Mouse (Mus musculus) heart, embryonic 16.5 days (tissue): Measurements from ENCODE around the gene Ube2l3. TPM values are rescaled to one million over a fixed set of nuclear protein-coding genes. Genes with fewer than 3 reads are reported as not detected.
"Not testable (repeated sequence)": the region's sequence is repeated elsewhere in the genome, so short reads cannot be mapped to it uniquely, and the experiment has no call there.

Experiments
- ATAC-seq: fragments of 200-750 bp; cut with Nextera tagmentation; replicated peaks from 2 replicates; pipeline ENCODE4 v1.8.0; 2017; ENCODE audit warnings: moderate number of reproducible peaks; ENCODE audit not compliant: insufficient read depth, low FRiP score; ENCODE audit errors: extremely low read depth
- H3K27ac ChIP-seq: fragments of 300-500 bp; sonication (generic); 2 replicates; pipeline ENCODE4 v1.5.1; 2014; ENCODE audit warnings: mild to moderate bottlenecking, low read length, control low read depth, moderate library complexity
- H3K27me3 ChIP-seq: fragments of 300-500 bp; sonication (generic); 2 replicates; pipeline ENCODE4 v1.6.1; 2014; ENCODE audit warnings: low read length, mixed read lengths; ENCODE audit not compliant: control insufficient read depth, insufficient read depth
- H3K36me3 ChIP-seq: fragments of 300-500 bp; sonication (generic); 2 replicates; pipeline ENCODE4 v1.6.1; 2014; ENCODE audit not compliant: control insufficient read depth, insufficient read depth
- H3K4me1 ChIP-seq: fragments of 300-500 bp; sonication (generic); 2 replicates; pipeline ENCODE4 v1.6.1; 2014; ENCODE audit warnings: low read length, mixed read lengths; ENCODE audit not compliant: control insufficient read depth, insufficient read depth
- H3K4me2 ChIP-seq: fragments of 300-500 bp; sonication (generic); 2 replicates; pipeline ENCODE4 v1.6.1; 2014; ENCODE audit warnings: low read depth, mild to moderate bottlenecking, control low read depth, low read length
- H3K4me3 ChIP-seq: fragments of 300-500 bp; sonication (generic); 2 replicates; pipeline ENCODE4 v1.5.1; 2014; ENCODE audit warnings: mild to moderate bottlenecking, control low read depth, low read length
- H3K9ac ChIP-seq: fragments of 300-500 bp; sonication (generic); 2 replicates; pipeline ENCODE4 v1.6.1; 2014; ENCODE audit warnings: low read length, control low read depth
- H3K9me3 ChIP-seq: fragments of 300-500 bp; sonication (generic); replicated peaks from 2 replicates; pipeline ENCODE4 v1.6.1; 2016; ENCODE audit warnings: low read length; ENCODE audit not compliant: control insufficient read depth
- WGBS: fragments of 180-500 bp; shearing (Covaris S2); extraction: QIAGEN DNeasy Blood & Tissue Kit; methylation state at CpG from one replicate; pipeline ENCODE4 v1.1.7; 2014; 5-methylcytosine and 5-hydroxymethylcytosine counted together
- polyA plus RNA-seq: library from polyadenylated mRNA; unstranded; fragments of >200 nt; fragmentation: Nextera tagmentation; extraction: Ambion mirVana; gene quantifications from 2 replicates; pipeline ENCODE4 v1.2.1, GENCODE M21; 2015

Gene Ube2l3
- polyA plus RNA-seq, 1 experiment from 2014 or later, result 284 TPM

- Histone ChIP-seq H3K9me3 (no peaks in the 10 kb centered on the region), H3K27me3 (no peaks in the 10 kb centered on the region), H3K4me3 (no peak overlapping the region), H3K4me2 (no peak overlapping the region), H3K4me1 (no peaks in the 10 kb centered on the region), H3K36me3 (peaks cover 25% of the 10 kb centered on the region), H3K27ac (no peak overlapping the region), H3K9ac (no peak overlapping the region)
- WGBS, result 83% methylated on average over 5 of the region's 5 CpGs
- ATAC-seq, result no peak
Measured at GRCm38 (mm10) chr16:17168049-17168448, 34.4 kb downstream of the Ube2l3 start.

GRCm38 (mm10) chr16:17167179-17167578, 35.3 kb downstream of the Ube2l3 start:
- no peaks in the 10 kb centered on the region for H3K4me1 ChIP-seq
- H3K9ac ChIP-seq, result no peak overlapping the region
- H3K36me3 ChIP-seq, result peaks cover 18% of the 10 kb centered on the region

GRCm38 (mm10) chr16:17165478-17165877, 37.0 kb downstream of the Ube2l3 start:
- not testable (repeated sequence) for H3K9me3 ChIP-seq, H3K27ac ChIP-seq, H3K4me3 ChIP-seq, H3K9ac ChIP-seq, H3K4me1 ChIP-seq, ATAC-seq, H3K4me2 ChIP-seq, H3K27me3 ChIP-seq
- WGBS, result 84% methylated on average over 1 of the region's 1 CpGs
- peaks cover 15% of the 10 kb centered on the region for H3K36me3 ChIP-seq

More at GRCm38 (mm10) chr16:17167179-17167578, 35.3 kb downstream of the Ube2l3 start:
- Histone ChIP-seq H3K27ac (no peak overlapping the region), H3K27me3 (no peaks in the 10 kb centered on the region), H3K4me3 (no peak overlapping the region), H3K4me2 (no peak overlapping the region), H3K9me3 (no peaks in the 10 kb centered on the region)
- no peak for ATAC-seq

- no peaks in the 10 kb centered on the region for H3K27me3 ChIP-seq
- H3K9ac ChIP-seq, result no peak overlapping the region
- H3K4me2 ChIP-seq, result no peak overlapping the region
- H3K9me3 ChIP-seq, result no peaks in the 10 kb centered on the region
- no peak overlapping the region for H3K27ac ChIP-seq
- WGBS, result 85% methylated on average over 2 of the region's 2 CpGs
- no peak overlapping the region for H3K4me3 ChIP-seq
- H3K36me3 ChIP-seq, result peaks cover 24% of the 10 kb centered on the region
- no peak for ATAC-seq
- no peaks in the 10 kb centered on the region for H3K4me1 ChIP-seq
Measured at GRCm38 (mm10) chr16:17154346-17154745, 48.1 kb downstream of the Ube2l3 start.

- H3K36me3 ChIP-seq, result peaks cover 11% of the 10 kb centered on the region
- ATAC-seq, result no peak
- WGBS, result 94% methylated on average over 4 of the region's 4 CpGs
Measured at GRCm38 (mm10) chr16:17151874-17152273, 50.6 kb downstream of the Ube2l3 start.

GRCm38 (mm10) chr16:17150520-17151258, 51.8 kb downstream of the Ube2l3 start:
- H3K4me3 ChIP-seq, result no peak overlapping the region
- WGBS, result 81% methylated on average over 7 of the region's 7 CpGs
- H3K27ac ChIP-seq, result no peak overlapping the region
- peaks cover 11% of the 10 kb centered on the region for H3K36me3 ChIP-seq
- no peaks in the 10 kb centered on the region for H3K27me3 ChIP-seq
- H3K9me3 ChIP-seq, result no peaks in the 10 kb centered on the region
- no peak overlapping the region for H3K9ac ChIP-seq
- ATAC-seq, result no peak
- H3K4me2 ChIP-seq, result no peak overlapping the region
- H3K4me1 ChIP-seq, result peaks cover 10% of the 10 kb centered on the region; the same call in 1 of the 2 replicates

More at GRCm38 (mm10) chr16:17151874-17152273, 50.6 kb downstream of the Ube2l3 start:
- H3K4me2 ChIP-seq, result no peak overlapping the region
- no peak overlapping the region for H3K4me3 ChIP-seq
- H3K4me1 ChIP-seq, result peaks cover 10% of the 10 kb centered on the region; the same call in 1 of the 2 replicates
- no peak overlapping the region for H3K27ac ChIP-seq
- no peaks in the 10 kb centered on the region for H3K9me3 ChIP-seq
- H3K27me3 ChIP-seq, result no peaks in the 10 kb centered on the region
- no peak overlapping the region for H3K9ac ChIP-seq

- WGBS, result 18% methylated on average over 16 of the region's 16 CpGs
- Histone ChIP-seq H3K9ac (peak overlapping the region; percentile 52), H3K36me3 (peaks cover 6% of the 10 kb centered on the region; the same call in 1 of the 2 replicates), H3K27ac (no peak overlapping the region), H3K27me3 (no peaks in the 10 kb centered on the region), H3K9me3 (no peaks in the 10 kb centered on the region), H3K4me3 (peak overlapping the region; percentile 60), H3K4me1 (peaks cover 10% of the 10 kb centered on the region; the same call in 1 of the 2 replicates), H3K4me2 (peak overlapping the region; percentile 99)
- ATAC-seq, result no peak
Measured at GRCm38 (mm10) chr16:17148084-17148483, 54.4 kb downstream of the Ube2l3 start.

- no peaks in the 10 kb centered on the region for H3K9me3 ChIP-seq
- peaks cover under 1% of the 10 kb centered on the region; the same call in 1 of the 2 replicates for H3K36me3 ChIP-seq
- no peaks in the 10 kb centered on the region for H3K27me3 ChIP-seq
- H3K4me3 ChIP-seq, result peak overlapping the region; percentile 60
- peak overlapping the region; percentile 99 for H3K4me2 ChIP-seq
- WGBS, result 1% methylated on average over 41 of the region's 41 CpGs
- ATAC-seq, result peak; percentile 14; the same call in 1 of the 2 replicates
- H3K4me1 ChIP-seq, result peaks cover 10% of the 10 kb centered on the region; the same call in 1 of the 2 replicates
- H3K9ac ChIP-seq, result peak overlapping the region; percentile 52
- H3K27ac ChIP-seq, result no peak overlapping the region
Measured at GRCm38 (mm10) chr16:17147391-17147929, 55.0 kb downstream of the Ube2l3 start.

GRCm38 (mm10) chr16:17146772-17147235, 55.6 kb downstream of the Ube2l3 start, which contains the start of gene Ccdc116:
Gene Ccdc116 (minus strand): TSS chr16:17147229.
- H3K9ac ChIP-seq, result peak within 1 kb of the TSS; percentile 52
- WGBS, result under 1% methylated on average over 34 of the region's 34 CpGs
- H3K4me3 ChIP-seq, result peak within 1 kb of the TSS; percentile 60
- H3K4me2 ChIP-seq, result peak within 1 kb of the TSS; percentile 99
- H3K9me3 ChIP-seq, result no peaks in the 10 kb centered on the region
- H3K27ac ChIP-seq, result no peak within 1 kb of the TSS
- ATAC-seq, result peak; percentile 81
- H3K4me1 ChIP-seq, result peaks cover 10% of the 10 kb centered on the region; the same call in 1 of the 2 replicates
- H3K27me3 ChIP-seq, result no peaks in the 10 kb centered on the region
- H3K36me3 ChIP-seq, result no peaks in the 10 kb centered on the region
